Mouse (Mus musculus) megakaryocyte, embryonic 14.5 days (primary cell): ENCODE results near the gene Vgll4. TPM values are rescaled to one million over a fixed set of nuclear protein-coding genes. Genes with fewer than 3 reads are reported as not detected.

Experiments used
- H3K27me3 ChIP-seq: replicated peaks from 2 replicates; pipeline ENCODE3; 2012; ENCODE audit warnings: inconsistent platforms
- H3K36me3 ChIP-seq: replicated peaks from 2 replicates; pipeline ENCODE3; 2012; ENCODE audit warnings: low read length, inconsistent platforms, mixed read lengths
- H3K4me1 ChIP-seq: 2 replicates; pipeline ENCODE4 v1.6.1; 2012; ENCODE audit warnings: inconsistent platforms
- H3K4me3 ChIP-seq: replicated peaks from 2 replicates; pipeline ENCODE3; 2012; ENCODE audit warnings: moderate library complexity, mild to moderate bottlenecking, inconsistent platforms
- H3K9me3 ChIP-seq: 2 replicates; pipeline ENCODE4 v1.6.1; 2012; ENCODE audit warnings: inconsistent platforms
- FLI1 ChIP-seq: IDR thresholded peaks from 2 replicates; pipeline ENCODE4 v1.6.1; 2012; ENCODE audit warnings: low read length, inconsistent platforms, mixed read lengths
- GATA1 ChIP-seq: IDR thresholded peaks from 3 replicates; pipeline ENCODE4 v1.6.1; 2012; ENCODE audit warnings: mixed read lengths, low read length, inconsistent platforms, borderline replicate concordance
- polyA plus RNA-seq: library from polyadenylated mRNA; stranded (reverse); fragments of >175 nt; gene quantifications from 2 replicates; pipeline ENCODE4 v1.2.3, GENCODE M21; 2012; ENCODE audit warnings: low replicate concordance; ENCODE audit not compliant: insufficient read depth

The Vgll4 gene
- polyA plus RNA-seq, 1 experiment = 30.5 TPM

DNA sequence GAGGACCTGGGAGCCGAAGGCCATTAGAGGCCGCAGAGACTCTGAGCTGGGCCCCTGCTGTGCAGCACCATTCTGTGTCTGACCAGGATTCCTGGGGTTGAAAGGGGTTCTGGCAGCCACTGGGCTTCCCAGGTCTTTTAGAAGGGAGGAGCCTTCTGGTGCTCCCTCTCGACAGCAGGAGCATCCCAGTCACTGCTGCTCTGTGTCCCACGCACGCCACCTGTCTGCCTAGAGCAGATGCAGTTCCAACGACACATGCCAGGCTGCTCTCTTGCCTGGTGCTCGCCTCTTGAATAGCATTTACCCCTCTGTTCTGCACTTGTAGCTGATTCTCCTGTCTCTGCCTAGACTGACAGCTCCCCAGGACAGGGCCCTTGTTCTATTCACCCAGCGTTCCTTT is 34.8 kb upstream of the Vgll4 start:
- Histone ChIP-seq H3K9me3 (no peaks in the 10 kb centered on the region), H3K27me3 (no peaks in the 10 kb centered on the region), H3K4me3 (peak overlapping the region; percentile 43), H3K36me3 (peaks cover 43% of the 10 kb centered on the region), H3K4me1 (peaks cover 58% of the 10 kb centered on the region)
- no peak for TF ChIP-seq FLI1
- no peak for TF ChIP-seq GATA1

DNA sequence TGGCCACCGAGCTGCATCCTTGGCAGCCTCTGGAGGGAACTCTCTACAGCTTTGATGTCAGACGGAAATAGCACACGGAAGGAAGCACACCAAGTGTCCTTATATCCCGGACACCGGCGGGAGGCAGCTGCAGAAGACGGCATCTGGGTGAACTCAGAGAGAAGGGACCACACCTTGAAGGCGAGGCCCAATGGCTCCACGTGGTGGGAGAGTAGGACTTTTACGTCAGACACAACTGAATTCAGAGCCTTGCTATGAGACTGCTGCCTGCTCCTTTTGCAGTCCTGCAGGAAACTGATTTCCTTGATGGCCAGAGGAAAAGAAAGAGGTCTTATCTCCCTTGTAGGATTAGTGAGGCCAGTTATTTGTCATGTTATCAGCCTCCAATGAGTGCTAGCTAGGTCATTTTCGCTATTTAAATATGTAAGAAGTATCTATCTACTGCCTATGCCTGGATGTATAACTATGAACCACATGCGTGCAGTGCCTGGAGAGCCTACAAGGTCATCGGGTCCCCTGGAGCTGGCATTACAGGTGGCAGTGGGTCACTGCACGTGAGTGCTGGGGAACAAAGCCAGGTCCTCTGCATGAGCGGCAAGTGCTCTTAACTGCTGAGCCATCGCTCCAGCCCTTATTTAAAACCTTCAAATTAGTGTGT is 28.7 kb upstream of the Vgll4 start:
- H3K36me3 ChIP-seq = peaks cover 11% of the 10 kb centered on the region

DNA sequence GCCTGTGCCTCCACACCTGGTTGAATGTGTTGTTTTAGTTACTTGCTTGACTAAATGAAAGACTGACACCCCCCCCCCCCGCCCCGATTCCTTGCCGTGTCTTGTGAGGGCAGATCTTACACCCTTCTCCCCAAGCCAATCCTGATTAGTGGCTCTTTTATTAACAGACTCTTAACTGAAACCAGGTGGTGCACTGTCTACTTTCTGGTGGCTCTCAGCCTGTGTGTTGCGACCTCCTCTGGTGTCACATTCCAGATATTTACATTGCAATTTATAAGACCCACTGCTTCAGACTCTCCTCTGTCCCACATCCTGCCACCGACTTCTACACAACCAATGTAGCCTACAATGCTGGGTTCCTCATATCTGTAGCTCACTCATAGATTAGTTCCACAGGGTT is 27.7 kb upstream of the Vgll4 start:
- H3K9me3 ChIP-seq = peaks cover 7% of the 10 kb centered on the region
- H3K4me3 ChIP-seq = no peak overlapping the region
- H3K27me3 ChIP-seq = peaks cover 7% of the 10 kb centered on the region
- H3K4me1 ChIP-seq = peaks cover 12% of the 10 kb centered on the region
- TF ChIP-seq GATA1 = no peak
- TF ChIP-seq FLI1 = no peak
- H3K36me3 ChIP-seq = peaks cover 11% of the 10 kb centered on the region

More for the DNA sequence above, 28.7 kb upstream of the Vgll4 start:
- TF ChIP-seq GATA1 (no peak), FLI1 (no peak)
- H3K4me1 ChIP-seq = peaks cover 22% of the 10 kb centered on the region
- peaks cover 2% of the 10 kb centered on the region for H3K27me3 ChIP-seq
- peaks cover 7% of the 10 kb centered on the region for H3K9me3 ChIP-seq
- no peak overlapping the region for H3K4me3 ChIP-seq

DNA sequence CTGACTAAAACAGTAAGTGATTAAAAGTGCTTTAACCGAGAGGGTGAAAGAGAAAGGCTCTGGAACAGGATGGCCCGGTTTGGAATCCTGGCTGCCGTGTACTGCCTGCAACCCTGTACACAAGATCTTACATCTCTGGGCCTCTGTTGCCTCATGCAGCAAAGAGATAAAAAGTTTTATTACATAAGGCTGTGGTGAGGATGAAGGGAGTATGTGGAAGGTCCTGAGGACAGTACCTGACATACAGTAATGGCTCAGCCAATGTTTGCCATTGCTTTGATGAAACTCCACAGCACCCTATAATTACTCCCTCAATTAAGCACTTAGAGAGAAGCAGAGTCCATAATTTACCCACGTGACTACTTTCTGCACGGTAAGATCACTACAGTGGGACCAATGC is 27.1 kb upstream of the Vgll4 start:
- TF ChIP-seq FLI1 (no peak), GATA1 (no peak)
- Histone ChIP-seq H3K9me3 (peaks cover 7% of the 10 kb centered on the region), H3K4me1 (peaks cover 8% of the 10 kb centered on the region), H3K27me3 (peaks cover 10% of the 10 kb centered on the region), H3K4me3 (no peak overlapping the region), H3K36me3 (peaks cover 11% of the 10 kb centered on the region)

DNA sequence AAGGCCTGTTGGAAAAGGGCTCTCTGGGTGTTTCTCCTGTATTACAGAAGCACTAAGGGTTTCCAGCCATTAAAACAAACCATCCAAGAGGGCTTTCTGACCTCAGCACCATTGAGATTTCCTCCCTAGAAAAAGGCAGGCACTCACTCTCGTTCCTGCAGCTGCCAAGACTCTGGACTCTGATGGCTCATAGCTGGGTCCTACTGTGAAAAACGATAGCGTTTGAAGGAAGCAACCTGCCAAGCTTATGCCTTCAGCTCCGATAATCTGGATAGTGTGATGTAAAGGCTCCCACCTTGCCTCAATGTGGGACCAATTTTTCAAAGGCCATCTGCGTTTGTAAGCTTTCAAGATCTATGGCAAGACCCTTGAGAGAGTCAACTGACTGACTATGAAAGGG is 24.3 kb upstream of the Vgll4 start:
- Histone ChIP-seq H3K4me3 (no peak overlapping the region), H3K36me3 (no peaks in the 10 kb centered on the region), H3K9me3 (peaks cover 7% of the 10 kb centered on the region), H3K27me3 (peaks cover 17% of the 10 kb centered on the region), H3K4me1 (peaks cover 8% of the 10 kb centered on the region)
- no peak for TF ChIP-seq GATA1
- TF ChIP-seq FLI1 = no peak

DNA sequence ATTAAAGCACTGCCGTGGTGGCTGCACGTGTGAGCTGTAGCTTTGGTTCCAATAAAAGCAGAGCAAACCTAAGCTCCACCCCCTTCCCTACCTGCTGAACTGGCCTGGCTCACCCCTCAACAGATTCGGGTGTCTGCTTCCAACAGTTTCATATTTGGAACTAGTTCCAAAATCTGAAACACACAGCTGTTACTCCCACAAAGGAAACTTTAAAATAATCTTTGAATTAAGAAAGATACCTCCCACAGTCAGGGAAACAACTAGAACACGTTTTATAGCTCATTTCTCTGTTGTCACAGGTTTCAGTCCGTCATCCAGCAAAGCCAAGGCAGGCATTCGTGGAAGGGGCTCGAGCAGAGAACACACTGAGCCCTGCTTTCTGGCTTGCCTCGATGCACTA is 23.9 kb upstream of the Vgll4 start:
- Histone ChIP-seq H3K27me3 (peaks cover 21% of the 10 kb centered on the region), H3K36me3 (no peaks in the 10 kb centered on the region), H3K4me1 (peaks cover 5% of the 10 kb centered on the region), H3K4me3 (no peak overlapping the region), H3K9me3 (peaks cover 7% of the 10 kb centered on the region)
- TF ChIP-seq FLI1 = no peak
- TF ChIP-seq GATA1 = no peak

DNA sequence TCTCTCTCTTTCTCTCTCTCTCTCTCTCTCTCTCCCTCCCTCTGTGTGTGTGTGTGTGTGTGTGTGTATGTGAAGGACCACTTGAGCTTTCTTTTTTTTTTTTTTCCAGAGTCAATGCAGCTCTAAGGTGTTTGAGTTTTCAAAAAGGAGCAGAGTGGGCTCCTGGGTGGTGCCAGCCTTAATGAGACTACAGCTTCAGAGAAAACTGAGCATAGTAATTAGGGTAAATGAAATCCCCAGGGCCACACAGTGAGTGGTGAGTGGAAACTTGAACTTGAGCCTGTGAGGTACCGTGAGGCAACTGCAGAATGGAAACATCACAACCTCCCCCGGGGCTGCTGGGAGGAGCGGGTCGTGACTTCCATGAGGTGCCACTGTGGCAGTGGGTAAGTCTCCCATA is 22.1 kb upstream of the Vgll4 start:
- no peak for TF ChIP-seq GATA1
- no peak for TF ChIP-seq FLI1
- H3K4me1 ChIP-seq = no peaks in the 10 kb centered on the region
- no peak overlapping the region for H3K4me3 ChIP-seq
- H3K36me3 ChIP-seq = no peaks in the 10 kb centered on the region
- peaks cover 7% of the 10 kb centered on the region for H3K9me3 ChIP-seq
- peaks cover 26% of the 10 kb centered on the region for H3K27me3 ChIP-seq

DNA sequence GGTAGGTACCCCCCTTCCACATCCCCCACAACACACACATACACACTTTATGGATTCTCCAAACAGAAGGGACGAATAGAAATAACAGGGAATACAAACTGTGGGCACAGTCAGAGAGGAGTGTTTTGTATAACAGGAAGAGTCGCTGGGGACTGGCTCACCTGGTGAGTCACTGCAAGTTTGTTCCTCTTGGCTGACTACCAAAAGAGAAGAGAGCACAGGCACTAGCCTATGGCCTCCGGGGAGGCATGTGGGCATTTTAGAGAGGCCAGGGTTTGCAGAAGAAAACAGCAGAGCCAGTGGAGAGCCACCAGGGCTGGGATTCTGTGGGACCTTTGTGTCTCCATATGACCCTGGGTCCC is 18.8 kb upstream of the Vgll4 start:
- H3K4me3 ChIP-seq = no peak overlapping the region
- TF ChIP-seq GATA1 = no peak
- TF ChIP-seq FLI1 = no peak
- no peaks in the 10 kb centered on the region for H3K9me3 ChIP-seq
- H3K4me1 ChIP-seq = no peaks in the 10 kb centered on the region
- H3K36me3 ChIP-seq = no peaks in the 10 kb centered on the region
- peaks cover 46% of the 10 kb centered on the region for H3K27me3 ChIP-seq

DNA sequence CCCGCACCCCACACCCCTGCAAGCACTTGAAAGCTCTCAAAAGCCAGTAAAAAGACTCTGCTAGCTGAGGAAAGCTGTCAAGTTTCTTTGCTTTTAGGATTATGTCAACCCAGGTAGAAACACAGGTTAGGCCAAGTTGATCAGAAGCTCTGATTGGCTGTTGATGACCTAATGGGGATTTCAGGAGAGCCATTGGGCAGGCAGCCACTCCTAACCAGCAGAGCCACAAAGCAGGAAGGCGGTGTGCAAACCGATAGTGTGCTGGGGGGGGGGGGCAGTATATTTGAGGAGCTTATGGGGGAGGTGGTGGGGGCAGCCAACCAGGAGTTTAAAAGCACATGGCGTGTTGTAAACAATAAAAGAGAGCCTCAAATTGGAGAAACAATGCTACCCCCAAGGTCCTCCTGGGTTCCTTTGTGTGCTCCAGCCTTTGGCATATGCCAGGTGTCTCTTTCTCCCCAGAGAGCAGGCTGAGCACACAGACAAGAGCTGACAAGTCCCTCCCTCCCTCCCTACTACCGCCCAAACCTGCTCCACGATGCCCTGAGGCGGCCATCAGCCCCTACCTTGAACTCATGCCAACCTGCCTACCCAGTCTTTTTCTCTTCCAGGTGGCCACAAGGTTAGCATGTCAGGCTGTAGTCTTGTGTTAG is 18.3 kb upstream of the Vgll4 start:
- no peaks in the 10 kb centered on the region for H3K36me3 ChIP-seq
- no peak overlapping the region for H3K4me3 ChIP-seq
- H3K4me1 ChIP-seq = no peaks in the 10 kb centered on the region
- TF ChIP-seq FLI1 (no peak), GATA1 (no peak)
- no peaks in the 10 kb centered on the region for H3K9me3 ChIP-seq
- peaks cover 48% of the 10 kb centered on the region for H3K27me3 ChIP-seq

DNA sequence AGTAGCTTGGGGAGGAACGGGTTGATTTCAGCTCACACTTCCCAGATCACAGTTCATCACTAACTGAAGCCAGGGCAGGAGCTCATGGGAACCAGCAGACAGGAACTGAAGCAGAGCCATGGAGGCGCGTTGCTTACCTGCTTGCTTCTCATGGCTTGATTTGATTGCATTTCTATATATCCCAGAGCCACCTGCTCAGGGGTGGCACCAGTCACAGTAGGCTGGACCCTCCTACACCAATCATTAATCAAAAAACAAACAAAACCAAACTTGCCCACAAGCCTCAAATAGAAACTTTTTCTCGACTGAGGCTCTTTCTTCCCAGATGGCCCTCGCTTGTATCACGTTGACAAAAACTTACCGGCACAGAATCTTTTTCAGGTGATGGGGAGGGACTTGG is 12.9 kb upstream of the Vgll4 start:
- 0 out of 2 replicates have a peak, but pooled peaks cover 5% of the 10 kb centered on the region for H3K9me3 ChIP-seq
- no peak for TF ChIP-seq FLI1
- TF ChIP-seq GATA1 = no peak
- peaks cover 58% of the 10 kb centered on the region for H3K27me3 ChIP-seq
- 0 out of 2 replicates have a peak, but pooled peaks cover 3% of the 10 kb centered on the region for H3K4me1 ChIP-seq
- no peaks in the 10 kb centered on the region for H3K36me3 ChIP-seq
- no peak overlapping the region for H3K4me3 ChIP-seq
